Mouse (Mus musculus): ENCODE results near the gene Sdhb. TPM values are rescaled to one million over a fixed set of nuclear protein-coding genes. Genes with fewer than 3 reads are reported as not detected.

The Sdhb gene
- total and polyA plus RNA-seq, 3 experiments: 334 to 500 (median 462) TPM

DNA sequence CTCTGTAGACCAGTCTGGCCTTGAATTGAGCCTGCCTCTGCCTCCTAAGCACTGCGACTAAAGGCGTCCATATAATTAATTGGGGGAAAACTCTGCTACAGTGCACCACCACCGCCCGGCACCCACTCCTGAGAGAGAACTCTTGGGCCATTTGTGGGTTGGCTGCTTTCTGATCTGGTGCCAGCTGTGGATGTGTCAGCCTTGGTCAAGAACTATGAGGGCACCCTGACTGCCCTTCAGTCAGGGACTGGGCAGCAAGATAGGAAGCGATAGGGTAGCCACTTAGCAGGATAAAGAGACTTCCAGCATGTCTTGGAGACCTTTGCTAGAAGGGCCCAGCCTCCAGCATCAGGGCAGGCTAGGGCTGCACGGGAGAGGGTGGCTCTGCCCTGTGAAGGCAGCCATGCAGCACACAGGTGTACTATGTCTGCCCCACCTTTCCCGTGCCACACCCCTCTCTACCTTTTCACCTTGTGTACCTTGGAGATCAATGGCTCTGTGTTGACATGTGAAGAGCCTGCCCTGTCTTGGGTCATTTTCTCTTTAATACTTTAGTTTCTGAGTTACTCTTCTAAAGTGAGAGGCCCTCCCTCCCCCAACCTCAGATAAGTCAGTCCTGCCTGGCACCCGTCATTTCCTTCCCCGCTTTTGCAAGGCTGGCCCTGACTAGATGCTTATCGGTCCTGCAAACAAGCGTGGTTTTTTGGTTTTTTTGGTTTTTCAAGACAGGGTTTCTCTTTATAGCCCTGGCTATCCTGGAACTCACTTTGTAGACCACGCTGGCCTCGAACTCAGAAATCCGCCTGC lies 17.1 kb downstream of the Sdhb start:
- DNase-seq: peak; percentile 84

DNA sequence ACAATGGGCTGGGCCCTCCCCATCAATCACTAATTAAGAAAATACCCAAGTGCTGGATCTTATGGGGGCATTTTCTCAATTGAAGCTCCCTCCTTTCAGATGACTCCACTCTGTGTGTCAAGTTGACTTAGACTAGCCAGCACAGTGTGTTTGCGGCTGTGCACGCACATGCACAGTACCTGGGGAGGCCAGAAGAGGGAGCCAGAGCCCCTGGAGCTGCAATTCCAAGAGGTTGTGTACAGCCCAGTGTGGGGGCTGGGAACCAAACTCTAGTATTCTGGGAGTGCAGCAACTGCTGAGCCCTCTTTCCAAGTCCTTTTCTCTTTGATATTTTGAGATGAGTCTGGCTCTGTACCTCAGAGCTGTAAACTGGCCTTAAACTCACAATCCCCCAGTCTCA lies 20.6 kb downstream of the Sdhb start:
- no peak for DNase-seq

DNA sequence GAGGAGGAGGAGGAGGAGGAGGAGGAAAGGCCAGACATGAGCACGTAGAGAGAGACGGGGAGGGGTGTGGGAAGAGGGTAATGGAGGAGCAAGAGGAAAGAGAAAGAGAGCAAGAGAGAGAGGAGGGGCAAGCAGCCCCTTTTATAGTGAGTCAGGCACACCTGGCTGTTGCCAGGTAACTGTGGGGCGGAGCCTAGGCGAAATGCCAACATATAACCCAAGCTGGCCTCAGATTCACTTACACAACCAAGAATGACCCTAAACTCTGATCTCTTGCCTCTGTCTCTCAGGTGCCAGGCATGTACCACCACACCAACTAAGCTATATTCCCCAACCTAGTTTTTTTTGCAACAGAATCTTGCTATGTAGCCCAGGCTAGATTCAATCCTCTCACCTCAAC lies 21.8 kb downstream of the Sdhb start:
- DNase-seq: no peak

DNA sequence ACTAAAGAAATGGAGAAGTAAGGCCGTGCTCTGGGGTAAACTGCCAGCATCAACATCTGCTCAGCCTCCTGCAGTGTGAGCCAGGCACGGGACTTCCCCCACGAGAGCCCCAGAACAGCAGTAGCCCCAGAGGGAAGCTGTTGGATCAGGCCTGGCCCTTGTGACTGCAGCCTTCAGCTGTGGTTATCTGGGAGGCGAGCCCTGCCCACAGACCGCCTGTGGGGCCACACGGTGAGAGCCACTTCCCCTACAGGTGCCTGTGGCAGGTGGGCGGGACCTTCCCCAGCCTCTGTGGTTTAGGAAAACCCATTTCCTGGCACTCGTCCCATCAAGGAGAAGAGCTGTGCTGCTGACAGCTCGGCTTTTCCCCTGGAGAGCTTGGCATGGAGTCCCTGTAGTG lies 22.4 kb downstream of the Sdhb start:
- peak; percentile 48 for DNase-seq

DNA sequence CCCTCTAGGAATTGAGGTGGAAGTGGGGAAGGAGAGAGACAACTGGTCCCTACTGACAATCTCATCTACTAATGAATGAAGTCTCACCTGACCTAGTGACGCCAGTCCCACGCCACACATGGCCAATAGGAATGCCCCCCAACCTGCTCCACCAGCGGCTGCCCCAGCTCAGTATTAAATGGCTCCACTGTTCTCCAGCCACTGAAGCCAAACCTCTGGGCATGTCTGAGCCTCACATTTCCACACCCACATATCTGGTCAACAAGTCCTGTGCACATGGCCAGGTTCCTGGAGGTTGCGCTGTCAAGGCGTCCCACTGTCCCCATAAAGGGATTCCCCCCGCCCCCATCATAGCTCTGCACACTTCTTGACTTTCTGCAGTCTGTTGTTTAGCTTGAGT lies 23.5 kb downstream of the Sdhb start:
- DNase-seq: no peak

DNA sequence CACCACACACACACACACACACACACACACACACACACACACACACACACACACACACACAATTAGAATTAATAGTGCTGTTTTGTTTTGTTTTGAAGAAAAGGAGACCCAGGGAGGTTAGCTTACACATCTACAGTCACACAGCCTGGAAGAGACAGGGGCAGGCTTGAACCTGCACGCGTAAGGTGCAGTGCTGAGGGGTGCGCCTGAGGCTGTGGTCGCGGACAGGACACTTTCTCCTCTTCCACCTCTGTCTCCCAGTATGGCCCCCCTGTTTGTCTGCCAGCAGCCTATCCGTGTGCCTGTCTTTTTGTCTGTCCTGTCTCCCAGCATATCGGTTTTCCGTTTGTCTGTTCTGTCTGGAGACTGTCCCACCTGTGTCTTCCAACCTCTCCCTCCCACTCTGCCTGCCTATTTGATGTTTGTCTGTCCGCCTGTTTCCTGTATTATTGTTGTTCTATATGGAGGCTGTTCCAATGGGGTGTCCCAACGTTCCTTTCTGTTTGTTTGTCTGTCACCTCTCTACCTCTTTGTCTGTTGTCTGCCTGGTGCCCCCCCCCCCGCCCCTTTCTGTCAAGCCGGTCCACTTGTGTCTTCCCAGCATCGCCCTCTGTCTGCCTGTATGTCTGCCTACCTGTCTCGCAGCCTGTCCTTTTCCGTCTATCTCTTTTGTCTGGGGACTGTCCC lies 25.2 kb downstream of the Sdhb start:
- DNase-seq: no peak

DNA sequence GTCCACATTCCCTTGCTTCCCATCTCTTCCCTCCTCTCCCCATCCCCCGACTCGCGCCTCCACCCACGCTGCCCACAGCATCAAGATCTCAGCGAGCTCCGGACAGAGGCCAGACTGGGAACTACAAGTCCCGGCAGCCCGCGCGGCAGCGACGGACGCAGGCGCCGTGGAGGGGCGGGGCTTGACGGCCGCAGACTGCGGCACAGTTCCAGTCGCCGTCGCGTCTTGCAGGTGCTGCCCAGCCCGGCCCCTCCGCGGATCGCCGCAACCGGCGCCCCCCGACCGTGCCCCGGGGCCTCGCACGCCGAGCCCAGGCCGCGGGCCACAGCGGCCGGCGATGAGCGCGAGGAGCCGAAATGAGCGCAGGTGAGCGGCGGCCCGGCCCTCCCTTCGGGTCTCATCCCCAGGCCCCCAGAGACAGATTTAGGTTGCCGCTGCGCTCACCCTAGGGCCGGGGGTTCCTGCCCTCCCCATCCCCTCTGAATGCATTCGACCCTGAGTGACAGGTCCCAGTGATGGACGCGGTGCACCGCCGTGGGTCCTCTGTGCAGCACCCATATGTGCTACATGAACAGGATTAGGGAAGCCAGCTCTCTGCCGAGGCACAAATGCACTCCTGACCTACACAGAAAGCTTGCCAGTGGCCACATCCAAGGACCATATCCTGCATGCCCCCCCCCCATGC lies 25.9 kb downstream of the Sdhb start, which contains the start of gene Atp13a2:
Gene Atp13a2 (plus strand): TSS at position 163 of the 685 bp plus-strand sequence.
- peak; percentile 93 for DNase-seq

DNA sequence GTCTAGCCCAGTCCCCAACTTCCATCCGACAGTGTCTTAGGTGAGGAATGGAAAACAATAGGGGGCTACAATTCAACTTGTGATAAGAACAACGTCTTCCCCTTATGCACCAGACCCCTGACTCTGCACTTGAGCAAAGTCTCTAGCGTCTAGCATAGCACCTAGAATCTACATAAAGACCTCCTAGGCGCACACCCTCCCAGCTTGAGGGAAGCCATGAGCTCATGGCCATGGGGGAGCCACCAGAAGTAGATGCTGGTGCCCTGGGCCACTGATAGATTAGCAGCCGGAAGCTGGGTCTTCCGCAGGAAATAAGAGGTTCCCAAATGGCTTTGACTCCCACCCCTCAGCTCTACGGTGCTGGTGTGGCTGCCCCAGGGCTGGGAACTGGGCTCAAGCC lies 26.5 kb downstream of the Sdhb start:
- no peak for DNase-seq

DNA sequence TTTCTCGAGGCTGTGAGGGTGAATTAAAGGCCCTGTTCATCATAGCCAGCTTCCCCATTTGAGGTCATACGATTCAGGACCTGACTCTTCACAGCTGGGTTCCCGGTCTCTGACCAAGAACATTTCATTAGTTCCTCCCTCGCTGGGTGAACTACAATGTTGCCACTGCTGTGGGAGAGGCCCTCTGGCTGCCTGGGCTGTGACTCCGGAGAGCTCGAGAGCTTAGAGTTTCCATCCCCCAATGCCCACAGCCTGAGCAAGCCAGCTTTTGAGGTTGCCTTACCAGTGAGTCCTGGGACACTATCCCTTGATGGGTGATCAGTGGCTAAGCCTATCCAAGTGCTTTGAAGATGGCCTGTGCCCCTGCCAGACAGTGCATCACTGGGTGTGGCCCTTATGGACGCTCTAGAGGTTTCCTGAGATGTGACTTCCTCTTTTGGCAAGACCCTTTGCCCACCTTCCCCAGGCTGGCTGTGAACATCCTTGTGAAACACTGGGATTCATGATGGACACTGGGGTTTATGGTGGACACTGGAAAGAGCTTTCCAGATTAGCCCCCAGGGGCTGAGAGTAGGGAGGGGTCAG lies 27.8 kb downstream of the Sdhb start:
- no peak for DNase-seq

DNA sequence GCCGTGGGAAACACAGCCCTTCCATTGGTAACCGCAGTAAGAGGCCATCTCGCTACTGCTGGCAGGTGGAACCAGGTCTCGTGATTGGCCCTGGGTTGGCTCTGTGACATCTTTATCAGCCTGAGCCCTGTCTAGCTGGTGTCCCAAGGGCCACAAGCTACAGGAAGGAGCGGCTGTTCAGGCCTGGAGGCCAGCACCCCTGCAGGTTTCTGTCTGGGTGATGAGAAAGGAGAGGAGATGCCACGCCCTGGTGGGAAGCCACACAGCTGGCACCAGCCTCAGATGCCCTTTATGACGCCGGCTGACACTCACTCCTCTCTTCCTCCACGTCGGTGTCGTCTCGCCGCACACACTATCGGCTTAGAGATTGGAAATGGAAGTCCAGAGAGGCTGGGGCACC lies 28.4 kb downstream of the Sdhb start:
- no peak for DNase-seq

DNA sequence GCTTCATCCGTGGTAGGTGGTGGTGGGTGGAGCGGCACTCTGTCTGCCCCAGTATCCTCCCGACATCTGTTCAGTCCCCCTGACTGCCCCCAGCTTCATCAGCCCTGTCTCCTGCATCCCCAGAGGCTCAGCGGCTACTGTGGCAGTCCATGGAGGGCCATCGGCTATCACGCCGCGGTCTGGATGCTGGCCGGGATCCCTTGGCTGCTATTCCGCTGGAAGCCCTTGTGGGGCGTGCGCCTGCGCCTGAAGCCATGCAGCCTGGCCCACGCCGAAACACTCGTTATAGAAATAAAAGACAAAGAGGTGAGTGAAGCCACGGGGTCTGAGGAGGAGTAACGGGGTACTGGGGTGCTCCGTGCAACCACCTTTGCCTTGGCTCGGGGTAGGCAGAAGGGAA lies 31.2 kb downstream of the Sdhb start:
- DNase-seq: no peak

DNA sequence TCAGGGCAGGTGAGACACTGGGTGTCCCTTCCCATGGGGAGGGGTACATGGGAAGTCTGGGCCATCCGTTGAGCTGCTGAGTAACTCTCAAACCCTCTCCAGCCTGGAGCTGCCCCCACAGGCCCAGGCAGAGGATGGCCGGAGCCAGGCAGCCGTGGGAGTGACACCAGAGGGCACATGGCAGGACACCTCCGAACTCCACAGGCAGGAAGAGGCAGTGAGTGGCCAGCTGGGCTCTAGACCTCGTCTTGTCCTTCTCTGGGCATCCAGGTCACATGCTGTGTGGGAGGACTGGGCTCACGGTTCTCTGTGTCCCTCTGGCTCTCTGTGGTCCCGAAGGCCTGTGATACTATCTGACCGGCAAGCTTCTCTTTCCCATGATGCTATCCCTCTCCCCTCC lies 32.8 kb downstream of the Sdhb start:
- DNase-seq: no peak

DNA sequence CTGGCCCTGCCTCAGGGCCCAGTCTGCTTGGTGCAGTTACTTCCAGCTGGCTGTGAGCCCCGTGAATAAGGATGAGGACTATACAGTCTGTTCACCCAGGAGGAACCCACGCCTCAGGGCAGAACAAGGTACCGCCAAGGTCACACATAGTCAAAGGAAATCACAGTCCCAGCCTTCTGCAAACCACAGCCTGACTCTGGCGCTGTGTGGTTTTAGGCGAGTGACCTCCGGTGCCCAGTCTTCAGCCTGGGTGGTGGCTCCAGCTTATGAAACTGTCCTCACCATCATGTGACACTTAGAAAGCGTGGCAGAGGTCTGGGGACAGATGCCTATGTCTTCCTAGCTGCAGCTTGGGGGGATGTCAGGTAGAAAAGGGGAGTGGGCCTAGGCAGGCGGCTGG lies 34.8 kb downstream of the Sdhb start:
- DNase-seq: peak; percentile 30

DNA sequence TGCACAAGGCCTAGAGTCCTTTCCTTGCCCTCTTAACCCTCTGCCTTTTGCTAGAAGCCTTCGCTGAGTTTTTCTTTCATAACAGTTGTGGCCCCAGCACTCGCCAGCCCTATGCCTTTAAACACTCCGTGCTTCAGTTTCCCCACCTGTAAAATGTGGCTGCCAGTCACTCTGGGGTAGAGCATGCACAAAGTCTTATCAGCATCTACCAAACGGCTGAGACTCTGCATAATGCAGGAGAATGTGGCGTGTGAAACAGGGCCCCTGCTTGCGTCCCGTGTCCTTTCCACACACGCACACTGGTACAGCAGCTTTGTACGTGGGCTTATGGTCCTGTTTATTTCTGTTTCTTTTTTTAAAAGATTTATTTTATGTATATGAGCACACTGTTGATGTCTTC lies 35.8 kb downstream of the Sdhb start:
- DNase-seq: no peak

DNA sequence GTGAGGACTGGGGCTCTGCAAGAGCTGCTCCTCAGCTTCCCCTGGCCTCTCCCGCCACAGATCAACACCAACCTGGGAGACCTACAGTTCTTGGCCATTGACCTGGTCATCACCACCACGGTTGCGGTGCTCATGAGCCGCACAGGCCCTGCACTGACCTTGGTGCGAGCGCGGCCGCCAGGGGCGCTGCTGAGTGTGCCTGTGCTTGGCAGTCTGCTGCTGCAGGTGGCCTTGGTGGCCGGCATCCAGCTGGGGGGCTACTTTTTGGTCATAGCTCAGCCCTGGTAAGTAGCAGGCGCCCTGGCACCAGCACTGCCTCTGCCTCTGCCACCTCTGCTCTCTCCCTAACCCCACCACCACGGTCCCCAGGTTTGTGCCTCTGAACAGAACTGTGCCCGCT lies 45.0 kb downstream of the Sdhb start:
- peak; percentile 80 for DNase-seq

DNA sequence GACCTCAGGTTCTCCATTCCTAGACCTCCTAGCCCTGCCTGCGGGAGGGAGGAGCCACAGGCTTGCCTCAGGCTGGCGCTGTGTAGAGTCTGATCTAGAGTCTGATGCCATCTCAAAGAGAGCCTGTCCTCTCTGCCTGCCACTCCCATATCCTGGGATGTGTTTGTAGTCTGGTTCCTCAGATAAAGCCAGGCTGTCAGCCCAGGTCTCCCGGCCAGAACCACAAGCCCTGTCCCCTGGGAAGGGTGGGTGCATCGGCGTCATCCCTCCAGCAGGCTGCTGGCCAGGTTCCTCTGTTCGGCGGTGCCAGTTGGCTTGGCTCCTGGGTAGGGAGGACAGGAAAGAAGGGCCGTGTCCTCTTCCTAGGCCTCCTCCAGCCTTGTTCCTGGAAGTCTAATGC lies 47.0 kb downstream of the Sdhb start:
- DNase-seq: peak; percentile 74

DNA sequence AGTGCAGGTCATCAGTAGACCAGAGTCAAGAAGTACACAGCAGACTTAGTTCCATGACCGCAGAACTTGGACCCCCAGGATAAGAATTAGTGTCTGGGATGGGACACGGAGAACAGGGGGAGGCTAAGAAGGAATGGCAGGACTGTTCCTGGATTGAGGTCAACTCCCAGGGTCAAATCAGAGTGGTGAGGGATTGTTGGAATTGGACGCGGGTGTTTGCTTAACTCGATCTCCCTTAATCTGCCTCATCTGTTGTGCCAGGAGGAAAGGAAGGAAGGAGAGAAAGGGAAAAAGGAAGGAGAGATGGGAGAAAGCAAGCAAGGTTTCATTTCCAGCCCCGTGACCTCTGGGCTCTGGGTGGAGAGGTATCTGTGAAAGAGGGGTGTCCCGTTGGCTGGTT lies 49.1 kb downstream of the Sdhb start, which contains the start of gene Mfap2:
Gene Mfap2 (plus strand): TSS at position 301 of the 400 bp plus-strand sequence.
- DNase-seq: no peak

DNA sequence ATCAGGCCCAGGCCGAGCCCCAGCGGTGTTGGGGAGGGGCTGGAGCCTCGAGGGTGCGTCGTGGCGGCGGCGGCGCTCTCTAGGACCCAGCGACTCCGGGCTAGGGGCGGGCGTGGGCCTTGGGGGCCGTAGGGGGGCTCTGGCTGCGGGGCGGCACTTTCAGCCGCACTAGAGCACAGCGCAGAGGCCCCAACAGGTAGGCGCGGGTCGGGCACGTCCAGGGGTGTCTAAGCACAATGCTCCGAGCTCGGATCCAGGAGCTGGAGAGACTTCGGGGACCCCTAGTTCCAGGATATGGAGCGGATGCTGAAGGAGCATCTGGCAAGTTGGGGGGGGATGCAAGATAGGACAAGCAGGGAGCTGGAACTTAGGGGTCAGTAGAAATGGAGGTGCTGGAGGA lies 49.5 kb downstream of the Sdhb start:
- DNase-seq: no peak

DNA sequence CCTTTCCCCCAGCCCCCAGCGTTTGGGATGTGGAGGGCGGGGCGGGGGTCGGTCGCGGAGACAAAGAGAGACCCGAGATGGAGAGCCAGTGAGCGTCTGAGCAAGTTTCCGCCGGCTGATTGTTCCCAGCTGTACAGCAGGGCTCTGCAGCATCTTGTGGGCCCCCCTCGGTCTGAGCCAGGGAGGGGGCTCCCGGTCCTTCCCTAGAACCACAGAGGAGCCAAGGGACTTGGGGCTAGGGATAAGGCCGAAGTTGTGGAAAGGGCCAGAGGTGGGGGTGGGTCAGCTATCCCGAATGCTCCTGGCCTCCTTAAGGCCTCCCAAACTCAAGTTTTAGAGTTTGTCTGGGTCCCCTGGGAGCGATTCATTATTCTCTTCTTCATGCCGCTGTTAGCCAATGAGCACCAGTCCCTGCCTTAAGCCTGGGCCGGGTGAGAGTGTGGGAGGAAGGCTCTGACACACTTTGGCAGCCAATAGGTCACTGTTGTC lies 50.0 kb downstream of the Sdhb start:
- no peak for DNase-seq

DNA sequence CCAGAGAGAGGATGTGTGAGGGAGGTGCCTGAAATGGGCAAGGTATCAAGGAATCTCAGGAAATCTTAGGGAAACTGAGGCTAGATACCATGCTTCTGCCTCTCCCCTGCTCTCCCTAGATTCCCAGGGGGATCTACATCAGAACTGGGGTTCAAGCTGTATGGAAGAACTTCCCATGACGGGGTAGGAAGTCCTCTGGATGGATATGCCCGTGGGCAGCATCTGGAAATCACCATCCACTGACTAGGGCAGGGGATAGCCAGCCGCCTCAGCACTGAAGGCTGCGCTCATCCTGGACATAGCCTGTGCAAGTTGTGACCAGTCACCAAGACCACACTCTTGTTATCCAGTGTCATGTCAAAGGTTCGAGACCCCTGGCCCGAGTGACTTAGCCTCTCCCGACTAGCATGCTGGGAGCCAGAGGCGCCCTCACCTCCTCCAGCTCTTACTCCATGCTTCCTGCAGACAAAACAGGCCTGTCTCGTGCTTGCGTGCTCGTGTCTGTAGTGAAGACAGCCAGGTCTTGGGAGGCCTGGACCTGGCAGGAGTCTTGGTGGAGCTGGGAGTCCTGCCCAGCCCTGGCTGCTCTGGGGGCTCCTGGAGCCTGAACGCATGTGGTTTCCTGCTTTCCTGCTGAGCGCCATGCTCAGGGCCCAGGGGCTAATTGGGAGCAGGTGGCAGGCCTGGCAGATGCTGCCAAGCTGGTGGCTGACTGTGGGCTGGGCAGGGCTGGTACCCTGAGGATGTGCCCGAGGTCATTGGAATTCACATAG lies 50.7 kb downstream of the Sdhb start:
- no peak for DNase-seq

DNA sequence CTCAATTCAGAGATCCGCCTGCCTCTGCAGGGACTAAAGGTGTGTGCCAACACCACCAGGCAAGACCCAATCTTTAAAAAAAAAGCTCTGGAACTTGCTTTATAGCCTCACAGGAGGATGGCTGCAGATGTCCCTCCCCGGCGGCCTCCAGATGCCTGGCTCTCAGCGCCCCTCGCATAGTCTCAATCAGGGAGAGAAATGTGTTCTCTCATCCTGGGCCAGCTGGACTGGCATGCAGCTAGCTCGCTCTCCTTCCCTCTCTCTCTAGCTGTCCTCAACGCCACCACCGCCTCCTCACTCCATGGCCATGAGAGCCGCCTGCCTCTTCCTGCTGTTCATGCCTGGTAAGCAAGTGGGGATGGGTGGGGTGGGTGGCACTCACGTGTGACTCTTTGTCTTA lies 51.6 kb downstream of the Sdhb start:
- DNase-seq: no peak

DNA sequence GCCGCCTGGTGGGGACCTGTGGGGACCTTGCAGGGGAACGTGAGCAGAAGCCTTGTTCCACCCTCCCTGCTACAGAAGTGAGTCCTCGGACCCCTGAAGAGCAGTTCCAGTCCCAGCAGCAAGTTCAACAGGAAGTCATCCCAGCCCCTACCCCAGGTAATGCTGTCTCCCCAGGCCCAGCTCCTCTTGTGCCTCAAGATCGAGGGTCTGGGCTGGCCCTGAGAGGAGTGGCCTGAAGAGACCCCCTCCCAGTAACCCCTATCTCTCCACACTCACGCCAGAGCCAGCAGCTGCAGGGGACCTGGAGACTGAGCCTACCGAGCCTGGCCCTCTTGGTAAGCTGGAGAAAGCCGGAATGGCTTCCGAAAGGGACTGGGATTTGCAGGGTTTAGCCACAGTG lies 53.1 kb downstream of the Sdhb start:
- no peak for DNase-seq

All from adrenal gland, adult 2 months (tissue).